Mouse (Mus musculus) adrenal gland, postnatal 14 days (tissue): Measurements from ENCODE around the gene Arid1b. TPM values are rescaled to one million over a fixed set of nuclear protein-coding genes. Genes with fewer than 3 reads are reported as not detected.
A peak's percentile ranks its signal among the peaks of the same experiment; 100 is the strongest.

Experiments used
- DNase-seq: peaks from one replicate; pipeline ENCODE4 v3.0.0; 2021; ENCODE audit warnings: mixed read lengths
- total RNA-seq: library from RNA; stranded (reverse); gene quantifications from 2 replicates; pipeline ENCODE4 v1.2.3, GENCODE M21; 2021

The Arid1b gene
- total RNA-seq, 1 experiment from 2014 or later: 70.0 TPM

- no peak for DNase-seq
Observed at GRCm38 (mm10) chr17:5322594-5322993, 328.5 kb downstream of the Arid1b start.

GRCm38 (mm10) chr17:5323746-5324145 is 329.6 kb downstream of the Arid1b start:
- peak; percentile 23 for DNase-seq

GRCm38 (mm10) chr17:5324236-5324876 is 330.2 kb downstream of the Arid1b start:
- DNase-seq: peak; percentile 63

DNA sequence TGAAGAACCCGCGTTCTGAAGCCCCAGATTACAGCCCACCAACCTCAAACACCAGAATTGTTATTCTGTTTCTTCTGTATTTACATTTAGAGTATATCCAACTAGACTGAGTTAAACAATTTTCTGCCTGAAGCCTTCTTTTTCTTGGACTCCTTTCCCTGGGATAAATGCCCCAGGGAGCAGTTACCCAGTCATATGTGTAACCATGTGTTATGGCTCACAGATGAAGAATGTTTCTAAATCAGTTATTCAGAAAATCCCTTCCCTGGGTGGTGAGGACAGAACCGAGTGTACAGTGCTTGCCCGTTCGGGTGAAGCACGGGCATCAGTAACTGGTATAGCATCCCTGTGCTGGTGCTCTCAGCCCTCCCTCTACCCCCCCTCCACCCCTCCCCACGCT is 332.6 kb downstream of the Arid1b start:
- no peak for DNase-seq

DNA sequence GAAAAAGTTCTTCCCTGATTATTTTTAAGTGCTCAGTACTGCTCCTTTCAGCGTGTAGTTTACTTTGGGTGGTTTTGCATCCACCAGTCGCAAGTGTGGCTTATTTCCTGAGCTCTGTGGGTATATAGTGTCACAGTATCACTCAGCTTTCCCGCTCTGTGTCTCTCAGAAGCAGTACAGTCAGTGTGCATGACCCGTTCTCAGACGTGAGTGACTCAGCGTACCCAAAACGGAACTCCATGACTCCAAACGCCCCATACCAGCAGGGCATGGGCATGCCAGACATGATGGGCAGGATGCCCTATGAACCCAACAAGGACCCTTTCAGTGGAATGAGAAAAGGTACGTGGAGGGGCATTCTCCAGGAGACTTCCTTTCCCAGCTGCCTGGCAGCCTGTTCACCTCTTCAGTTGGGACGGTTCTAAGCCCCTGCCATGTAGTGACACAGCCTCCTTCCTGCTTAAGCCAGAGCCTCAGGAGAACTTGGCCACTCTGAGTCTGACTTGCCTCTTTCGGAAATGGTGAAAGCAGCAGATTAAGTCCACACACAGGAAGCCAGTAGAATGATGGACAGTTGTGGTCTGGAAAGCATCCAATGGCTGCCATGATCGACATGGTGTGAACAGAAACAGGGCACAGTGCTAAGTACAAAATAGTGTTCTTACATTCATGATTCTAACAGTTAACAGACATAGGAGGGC is 333.5 kb downstream of the Arid1b start:
- no peak for DNase-seq

DNA sequence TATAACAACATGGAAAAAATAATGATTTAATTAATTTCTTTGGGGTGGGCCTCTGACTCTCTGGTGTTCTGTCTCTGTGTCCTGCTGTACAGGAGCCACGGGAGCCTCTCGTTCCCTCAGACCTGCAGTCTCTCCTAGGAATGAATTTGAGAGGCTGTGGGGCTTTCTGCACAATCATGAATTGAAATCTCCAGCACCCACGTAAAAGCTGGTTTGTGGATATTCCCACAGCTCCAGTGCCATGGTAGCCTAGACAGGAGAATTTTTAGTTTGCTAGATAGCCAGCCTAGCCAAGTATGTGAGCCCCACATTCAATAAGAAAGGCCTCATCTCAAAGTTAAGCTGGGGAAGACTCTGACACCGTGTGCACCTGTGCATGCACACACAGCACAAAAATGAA is 335.3 kb downstream of the Arid1b start:
- DNase-seq: no peak

- DNase-seq: no peak
Observed at GRCm38 (mm10) chr17:5330063-5330462, 335.9 kb downstream of the Arid1b start.

DNA sequence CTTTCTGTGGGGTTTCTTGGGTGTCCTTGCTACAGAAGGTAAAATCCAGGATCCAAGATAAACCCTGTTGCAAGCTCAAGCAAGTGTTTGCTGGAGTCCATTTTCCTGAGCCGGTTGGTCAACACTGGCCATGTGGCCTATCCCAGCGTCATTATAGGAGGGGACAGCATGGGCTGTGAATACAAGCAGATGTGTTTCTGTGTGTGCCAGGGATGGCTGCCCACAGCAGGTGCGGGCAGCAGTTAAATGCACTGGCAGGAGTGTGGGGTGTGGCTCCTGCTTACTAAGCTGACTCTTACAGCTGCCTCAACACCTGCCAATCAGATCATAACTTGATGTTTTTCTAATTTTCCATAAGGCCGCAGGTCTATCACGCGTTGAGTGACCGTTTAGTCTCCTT is 336.5 kb downstream of the Arid1b start:
- no peak for DNase-seq

- peak; percentile 65 for DNase-seq
Observed at GRCm38 (mm10) chr17:5331387-5331786, 337.3 kb downstream of the Arid1b start.

- DNase-seq: no peak
Observed at GRCm38 (mm10) chr17:5334567-5334966, 340.4 kb downstream of the Arid1b start.

GRCm38 (mm10) chr17:5344426-5344825 is 350.3 kb downstream of the Arid1b start:
- DNase-seq: no peak

GRCm38 (mm10) chr17:5345810-5346209 is 351.7 kb downstream of the Arid1b start:
- DNase-seq: no peak

DNA sequence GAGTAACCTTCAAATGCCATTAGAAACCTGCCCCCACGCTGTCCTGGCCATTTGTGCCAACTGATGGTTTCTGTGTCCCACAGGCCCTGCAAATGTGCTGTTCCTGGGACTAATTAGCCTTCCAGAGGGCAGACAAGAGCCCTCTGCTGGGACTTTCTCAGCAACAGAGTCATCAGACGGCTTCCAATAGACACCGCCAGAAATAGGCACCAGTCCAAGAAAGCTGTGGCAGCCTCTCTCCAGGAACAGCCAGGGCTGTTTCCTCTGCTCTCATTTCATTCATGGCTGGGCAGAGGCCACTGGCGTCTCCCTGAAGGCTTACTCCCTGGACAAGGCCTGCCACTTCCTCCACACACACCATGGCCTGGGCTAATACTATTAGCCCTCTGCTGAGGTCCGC is 358.8 kb downstream of the Arid1b start:
- DNase-seq: peak; percentile 70

- DNase-seq: peak; percentile 92
Observed at GRCm38 (mm10) chr17:5360759-5361158, 366.6 kb downstream of the Arid1b start.

- peak; percentile 27 for DNase-seq
Observed at GRCm38 (mm10) chr17:5365992-5366398, 371.9 kb downstream of the Arid1b start.

DNA sequence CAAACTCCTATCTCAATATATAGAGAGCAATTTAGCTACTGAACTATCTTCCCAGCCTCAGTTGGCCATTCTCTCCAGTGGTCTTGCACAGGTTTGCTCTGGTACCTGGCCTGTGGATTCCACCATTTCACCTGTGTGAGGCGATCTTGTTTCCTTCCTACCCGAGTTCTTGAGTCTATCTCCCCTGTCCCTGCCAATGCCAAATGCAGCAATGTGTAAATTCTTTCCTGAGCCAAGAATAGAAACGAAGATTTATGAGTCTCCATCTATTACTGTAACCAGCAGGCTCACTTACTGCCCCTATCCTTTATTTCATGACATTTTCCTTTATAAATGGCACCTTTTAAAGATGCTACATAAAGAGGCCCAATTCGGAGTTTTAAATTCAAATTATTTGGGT is 376.9 kb downstream of the Arid1b start:
- no peak for DNase-seq

DNA sequence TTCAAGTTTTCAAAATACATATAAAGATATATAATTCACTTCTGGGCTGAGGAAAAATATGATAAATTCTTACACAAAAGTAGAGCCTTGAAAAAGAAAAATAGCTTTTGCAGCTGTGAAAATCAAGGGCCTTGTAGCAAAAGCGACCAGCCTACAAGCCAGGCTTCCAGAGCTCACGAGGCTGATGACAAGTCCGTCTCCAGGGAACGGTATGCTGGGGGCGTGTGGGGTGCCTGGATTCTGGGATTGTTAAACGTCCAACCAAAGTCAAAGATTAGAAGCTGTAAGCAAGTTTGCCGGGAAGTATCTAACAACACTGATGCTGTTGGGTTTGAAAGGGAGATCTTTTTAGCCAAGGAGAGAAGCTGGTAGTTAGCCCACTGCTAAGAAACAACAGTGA is 377.4 kb downstream of the Arid1b start:
- DNase-seq: no peak

DNA sequence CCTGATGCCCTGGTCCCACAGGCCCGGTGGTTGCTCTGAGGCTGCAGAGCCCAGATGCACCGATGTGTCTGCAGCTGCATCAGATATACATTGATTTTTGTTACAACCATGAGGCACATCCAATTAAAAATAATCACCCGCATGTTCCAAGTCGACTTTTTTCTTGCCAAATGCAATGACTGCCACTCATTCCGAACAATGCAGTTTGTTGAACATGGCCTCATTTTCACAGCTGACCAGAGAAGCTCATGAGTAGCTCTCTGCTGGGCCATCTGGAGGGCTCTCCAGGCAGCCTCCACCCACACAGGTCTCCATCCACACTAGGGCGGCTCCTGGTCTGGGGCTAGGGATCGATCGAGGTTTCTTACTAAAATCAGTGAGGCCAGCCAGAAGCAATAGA is 378.8 kb downstream of the Arid1b start:
- DNase-seq: no peak

DNA sequence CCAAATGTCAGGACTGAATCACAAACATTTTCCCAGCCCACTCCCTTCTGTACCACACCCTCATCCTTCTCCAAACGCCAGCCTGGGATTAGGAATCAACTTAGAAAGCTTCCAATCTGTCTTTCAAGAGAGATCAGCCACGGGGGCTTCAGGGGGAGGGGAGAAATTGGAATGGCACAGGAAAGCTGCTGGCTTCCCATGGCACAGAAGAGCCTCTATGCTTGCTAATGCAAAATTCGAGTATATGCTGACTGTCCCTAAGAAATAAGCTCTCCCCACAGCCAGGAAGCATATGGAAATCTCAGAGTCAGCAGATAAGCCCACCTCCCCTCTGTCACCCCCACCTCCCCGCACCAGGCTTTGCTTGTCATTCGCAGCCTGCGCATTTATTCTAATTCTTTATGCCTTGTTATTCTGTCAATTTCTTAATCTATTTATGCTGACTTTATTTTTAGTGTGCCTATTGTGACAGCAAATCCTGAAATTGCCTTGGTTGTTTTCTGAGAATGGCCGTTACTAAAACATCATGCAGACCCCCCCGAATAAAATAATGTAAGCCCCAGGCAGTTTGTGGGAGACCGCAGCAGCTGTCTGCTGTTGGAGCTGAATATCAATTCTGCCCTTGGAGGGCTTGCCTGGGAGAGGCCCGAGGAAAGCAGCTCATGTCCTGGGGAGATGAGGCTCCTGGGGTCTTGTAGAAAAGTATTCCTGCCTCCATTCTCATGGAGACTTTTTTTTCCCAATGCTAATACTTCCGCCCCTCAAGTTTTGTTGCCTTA is 383.2 kb downstream of the Arid1b start:
- no peak for DNase-seq

DNA sequence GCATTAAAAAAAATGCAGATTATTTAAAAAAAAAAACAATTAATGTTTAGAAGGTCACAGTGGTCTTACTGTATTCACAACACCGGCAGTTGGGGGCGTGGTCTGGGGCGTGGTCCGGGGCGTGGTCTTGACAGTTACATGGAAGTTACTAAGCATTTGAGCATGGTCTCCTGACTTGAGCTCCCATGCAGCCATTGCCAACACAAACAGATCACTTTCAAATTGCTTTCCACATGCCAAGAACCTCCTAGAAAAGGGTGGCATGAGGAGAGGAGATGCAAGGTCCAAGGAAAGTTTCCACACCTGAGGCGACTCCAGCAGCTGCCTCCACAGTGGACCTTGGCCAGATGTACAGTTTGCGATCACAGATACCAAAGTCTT is 383.8 kb downstream of the Arid1b start:
- peak; percentile 49 for DNase-seq

DNA sequence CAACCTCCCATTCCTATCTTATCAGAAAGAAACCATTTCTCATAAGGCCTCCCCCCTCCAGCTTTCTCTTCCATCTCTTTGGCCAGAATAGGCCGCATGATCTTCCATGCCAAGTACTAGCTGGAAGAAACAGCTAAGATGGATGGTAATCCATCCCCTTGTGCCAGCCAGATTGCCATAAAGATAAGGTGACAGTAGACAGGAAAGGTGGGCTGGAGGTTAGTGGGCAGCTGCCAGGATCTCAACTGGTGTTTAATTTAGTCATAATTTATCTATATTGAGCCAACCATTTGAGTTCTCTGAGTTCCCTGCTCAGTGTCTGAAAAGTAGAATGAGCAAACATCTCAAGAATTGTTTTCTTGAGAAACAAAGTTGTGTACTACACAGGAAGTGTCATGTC is 391.6 kb downstream of the Arid1b start:
- no peak for DNase-seq

GRCm38 (mm10) chr17:5386885-5387545 is 392.9 kb downstream of the Arid1b start:
- DNase-seq: no peak

GRCm38 (mm10) chr17:5388351-5388750 is 394.2 kb downstream of the Arid1b start:
- no peak for DNase-seq
